In genomic region chr10:71049294-71049693, GRCm38 (mm10) we compare ENCODE assay signal across 12 mouse cellular contexts.
DNase-seq lines count a peak whose midpoint lies in the region; ATAC-seq lines count a peak whose summit lies in the region.
"Had no signal": no experiment of that assay in that cellular context is flagged by ENCODE, and none has a peak within 500 bp of the region (broad histone marks: within the 10 kb centered on the region; RNA-seq: fewer than 3 reads in every experiment).

No protein-coding gene starts in this region.

- no peak overlapping the region for H3K27ac ChIP-seq in intestine, embryonic 16.5 days (ENCODE audit: low read length)
- H3K27ac ChIP-seq: embryonic facial prominence, embryonic 15.5 days; hindbrain, embryonic 15.5 days; limb, embryonic 12.5 days had no signal

- no peaks in the 10 kb centered on the region for H3K27me3 ChIP-seq in intestine, embryonic 16.5 days (replicated peaks; ENCODE audit: control insufficient read depth, insufficient read depth, low read length)
- H3K27me3 ChIP-seq: embryonic facial prominence, embryonic 15.5 days; hindbrain, embryonic 15.5 days; limb, embryonic 12.5 days had no signal

- no peaks in the 10 kb centered on the region for H3K9me3 ChIP-seq in intestine, embryonic 16.5 days (ENCODE audit: control insufficient read depth, low read length)
- H3K9me3 ChIP-seq: embryonic facial prominence, embryonic 15.5 days; hindbrain, embryonic 15.5 days; limb, embryonic 12.5 days had no signal

- H3K36me3 ChIP-seq in intestine, embryonic 16.5 days (ENCODE audit: control insufficient read depth, insufficient read depth, low read length), result no peaks in the 10 kb centered on the region
- H3K36me3 ChIP-seq: embryonic facial prominence, embryonic 15.5 days; hindbrain, embryonic 15.5 days had no signal

- H3K9ac ChIP-seq in intestine, embryonic 16.5 days (ENCODE audit: low read depth, low read length), result no peak overlapping the region
- H3K9ac ChIP-seq: embryonic facial prominence, embryonic 15.5 days; hindbrain, embryonic 15.5 days; limb, embryonic 12.5 days had no signal

- no peak overlapping the region for H3K4me2 ChIP-seq in intestine, embryonic 16.5 days (ENCODE audit: low read depth, low read length)
- H3K4me2 ChIP-seq: embryonic facial prominence, embryonic 15.5 days; hindbrain, embryonic 15.5 days; limb, embryonic 12.5 days had no signal

- peak; percentile 59 for DNase-seq in kidney, postnatal 14 days
- no peak for DNase-seq in kidney, adult 9 months
- peak; percentile 36 to 43 for DNase-seq in adrenal gland, postnatal 36 days
- peak; percentile 53 for DNase-seq in heart, postnatal 10 days
- DNase-seq in lung, postnatal 4 days, result peak; percentile 34 to 64
- no peak for DNase-seq in left cerebral cortex, postnatal 25 days (ENCODE audit: low spot score in 2 of 2)
- DNase-seq in layer of hippocampus, postnatal 14 days (ENCODE audit: low spot score in 2 of 2), result no peak
- DNase-seq: cerebellum, postnatal 14 days had no signal

- intact Hi-C loops in heart, postnatal 10 days (cut with DNase I), result no loop called here
- intact Hi-C loops in left cerebral cortex, postnatal 25 days (cut with DNase I), result no loop called here

- WGBS in intestine, embryonic 16.5 days, result 83% methylated on average over 17 of the region's 17 CpGs

- no peak for ATAC-seq in intestine, embryonic 16.5 days

- H3K4me1 ChIP-seq in intestine, embryonic 16.5 days (ENCODE audit: control insufficient read depth, insufficient read depth, low read length), result 0 out of 2 replicates have a peak, but pooled peaks cover 4% of the 10 kb centered on the region

- no peak overlapping the region for H3K4me3 ChIP-seq in intestine, embryonic 16.5 days (ENCODE audit: low read length)
- H3K4me3 ChIP-seq: embryonic facial prominence, embryonic 15.5 days; hindbrain, embryonic 15.5 days; limb, embryonic 12.5 days had no signal

Comparison
In these comparisons a context has a peak if more than half of its experiments do, and no peak if none do; other contexts are left out.
1. DNase-seq: peak in kidney, postnatal 14 days (single experiment), adrenal gland, postnatal 36 days (2 of 2), heart, postnatal 10 days (2 of 2) and lung, postnatal 4 days (2 of 2); none in kidney, adult 9 months (single experiment), left cerebral cortex, postnatal 25 days (0 of 2) and layer of hippocampus, postnatal 14 days (0 of 2).